Mouse (Mus musculus) heart, adult 2 months (tissue): ENCODE results near the gene Rbm5. TPM values are rescaled to one million over a fixed set of nuclear protein-coding genes. Genes with fewer than 3 reads are reported as not detected.

Source experiments
- DNase-seq, 2 experiments: peaks; one replicate each; pipeline ENCODE4 v3.0.0; 2021
- H3K27ac ChIP-seq: fragments of 200-600 bp; 2 replicates; pipeline ENCODE4 v1.8.1; 2022
- H3K27me3 ChIP-seq: fragments of 200-500 bp; 2 replicates; pipeline ENCODE4 v1.6.1; 2012; ENCODE audit warnings: mild to moderate bottlenecking, low read length, inconsistent platforms, mixed read lengths; ENCODE audit not compliant: control insufficient read depth, insufficient read depth
- H3K36me3 ChIP-seq: fragments of 200-500 bp; 2 replicates; pipeline ENCODE4 v1.6.1; 2012; ENCODE audit warnings: low read length, inconsistent platforms; ENCODE audit not compliant: control insufficient read depth, insufficient read depth
- H3K4me1 ChIP-seq: fragments of 200-500 bp; 2 replicates; pipeline ENCODE4 v1.6.1; 2011; ENCODE audit warnings: low read length; ENCODE audit not compliant: control insufficient read depth, insufficient read depth
- H3K4me3 ChIP-seq: fragments of 200-600 bp; 2 replicates; pipeline ENCODE4 v1.8.1; 2022
- H3K79me2 ChIP-seq: fragments of 200-500 bp; replicated peaks from 2 replicates; pipeline ENCODE4 v1.6.1; 2012; ENCODE audit warnings: mild to moderate bottlenecking, inconsistent platforms, low read length, moderate library complexity, mixed read lengths; ENCODE audit not compliant: control insufficient read depth, insufficient read depth
- H3K9ac ChIP-seq: fragments of 200-500 bp; 2 replicates; pipeline ENCODE4 v1.6.1; 2012; ENCODE audit warnings: low read depth, mild to moderate bottlenecking, control low read depth, inconsistent platforms, low read length, mixed read lengths
- CTCF ChIP-seq: fragments of 200-600 bp; IDR thresholded peaks from 2 replicates; pipeline ENCODE4 v1.8.1; 2022; ENCODE audit warnings: antibody characterized with exemption, mild to moderate bottlenecking, moderate library complexity
- EP300 ChIP-seq: fragments of 200-500 bp; IDR thresholded peaks from 2 replicates; pipeline ENCODE4 v1.6.1; 2011; ENCODE audit warnings: low read depth, low read length, control low read depth; ENCODE audit not compliant: insufficient read depth
- POLR2A ChIP-seq: fragments of 200-500 bp; IDR thresholded peaks from 2 replicates; pipeline ENCODE4 v1.6.1; 2011; ENCODE audit warnings: mild to moderate bottlenecking, low read depth, low read length, control low read depth; ENCODE audit not compliant: insufficient read depth
- WGBS: fragments of 180-500 bp; shearing (Covaris S2); methylation state at CpG from one replicate; pipeline ENCODE4 v1.1.7; 2018; 5-methylcytosine and 5-hydroxymethylcytosine counted together
- intact Hi-C: fragments of 180-260 bp; cut with DNase I; formaldehyde crosslinking; loops from one replicate; pipeline ENCODE4 v1.15.1; 2025
- polyA plus RNA-seq: library from polyadenylated mRNA; depleted of rRNA; stranded (reverse); fragments of >200 nt; gene quantifications from 2 replicates; pipeline ENCODE4 v1.2.3, GENCODE M21; 2012
- total RNA-seq, 2 experiments: library from RNA; stranded (reverse); gene quantifications; 2 replicates each; pipeline ENCODE4 v1.2.3; 2021

Rbm5 gene
- total and polyA plus RNA-seq, 3 experiments, result 38.9 to 54.6 (median 50.5) TPM

DNA sequence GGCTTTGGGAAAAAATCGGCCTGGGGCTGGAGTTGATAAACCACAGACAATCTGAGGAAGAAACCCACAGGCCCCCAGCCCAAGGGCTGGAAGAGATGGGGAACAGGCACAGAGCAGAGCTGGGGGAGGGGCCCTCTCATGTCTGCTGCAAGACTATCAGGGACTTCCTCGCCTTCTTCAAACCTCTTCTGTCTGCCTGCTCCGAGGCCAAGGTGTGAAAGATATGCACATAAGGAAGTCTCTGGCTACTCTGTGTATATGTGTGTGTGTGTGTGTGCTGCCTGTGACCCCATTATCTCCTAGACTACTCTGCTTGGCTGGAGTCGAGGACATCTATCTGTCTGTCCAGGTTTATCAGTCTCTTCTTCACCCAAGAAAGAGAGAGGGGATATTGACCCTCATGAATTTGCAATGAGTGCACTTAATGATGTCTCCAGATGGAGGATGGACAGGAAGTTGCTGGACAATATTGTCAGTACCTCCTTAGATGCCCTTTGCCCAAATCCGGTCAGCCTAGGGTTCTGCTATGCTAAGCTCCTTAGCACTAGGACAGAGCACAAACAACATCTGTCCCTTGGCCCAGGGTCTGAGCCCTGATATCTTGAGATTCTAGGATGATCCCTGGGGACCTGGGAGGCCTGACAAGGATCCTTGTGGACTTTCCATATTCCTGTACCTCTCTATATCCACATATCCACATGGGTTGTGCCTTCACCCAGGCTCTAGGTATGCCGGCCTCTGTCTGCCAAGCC is 41.7 kb downstream of the Rbm5 start:
- Histone ChIP-seq H3K27me3 (no peaks in the 10 kb centered on the region), H3K9ac (no peak overlapping the region), H3K4me1 (peaks cover 13% of the 10 kb centered on the region), H3K36me3 (no peaks in the 10 kb centered on the region), H3K4me3 (no peak overlapping the region), H3K27ac (no peak overlapping the region), H3K79me2 (no peaks in the 10 kb centered on the region)
- TF ChIP-seq POLR2A, result no peak
- TF ChIP-seq EP300, result no peak
- TF ChIP-seq CTCF, result no peak
- DNase-seq, result no peak
- intact Hi-C loops, result no loop called here
- 61% methylated on average over 6 of the region's 6 CpGs for WGBS

- DNase-seq, result no peak
- H3K36me3 ChIP-seq, result no peaks in the 10 kb centered on the region
- H3K4me3 ChIP-seq, result no peak overlapping the region
- intact Hi-C loops, result no loop called here
- no peak overlapping the region for H3K27ac ChIP-seq
- TF ChIP-seq POLR2A (no peak), CTCF (no peak), EP300 (no peak)
- no peak overlapping the region for H3K9ac ChIP-seq
- no peaks in the 10 kb centered on the region for H3K27me3 ChIP-seq
- WGBS, result 66% methylated on average over 3 of the region's 3 CpGs
- H3K79me2 ChIP-seq, result no peaks in the 10 kb centered on the region
- H3K4me1 ChIP-seq, result peaks cover 13% of the 10 kb centered on the region
Measured at GRCm38 (mm10) chr9:107727041-107727440, 43.8 kb downstream of the Rbm5 start.

DNA sequence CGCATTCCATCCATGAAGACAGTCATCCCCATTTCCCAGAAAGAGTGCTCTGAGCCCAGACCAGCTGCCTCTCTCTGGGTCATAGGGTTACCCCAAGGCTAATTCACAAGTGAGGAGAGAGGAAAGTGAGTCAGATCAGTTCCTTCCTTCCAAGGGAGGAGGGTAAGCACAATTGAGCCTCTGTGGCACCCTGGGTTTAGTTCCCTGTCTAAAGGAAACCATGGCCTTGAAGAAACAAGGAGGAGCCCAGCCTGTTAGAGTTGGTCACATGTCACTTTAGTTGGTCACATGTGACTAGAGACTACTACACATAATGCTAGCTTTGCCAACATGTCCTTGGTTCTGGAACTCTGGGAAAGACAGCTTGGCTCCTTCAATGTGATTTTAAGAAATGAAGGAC is 46.0 kb downstream of the Rbm5 start:
- Histone ChIP-seq H3K4me3 (no peak overlapping the region), H3K79me2 (no peaks in the 10 kb centered on the region), H3K36me3 (no peaks in the 10 kb centered on the region), H3K4me1 (peaks cover 13% of the 10 kb centered on the region), H3K27me3 (no peaks in the 10 kb centered on the region), H3K27ac (peak overlapping the region; percentile 72), H3K9ac (no peak overlapping the region)
- WGBS, result 63% methylated on average over 1 of the region's 1 CpGs
- intact Hi-C loops, result no loop called here
- no peak for DNase-seq
- TF ChIP-seq EP300 (no peak), POLR2A (no peak), CTCF (no peak)

- Histone ChIP-seq H3K27ac (peak overlapping the region; percentile 72), H3K36me3 (no peaks in the 10 kb centered on the region), H3K9ac (no peak overlapping the region), H3K27me3 (no peaks in the 10 kb centered on the region), H3K79me2 (no peaks in the 10 kb centered on the region), H3K4me3 (no peak overlapping the region), H3K4me1 (peaks cover 13% of the 10 kb centered on the region)
- no peak for TF ChIP-seq CTCF
- peak; percentile 16; the same call in 1 of the 2 replicates for TF ChIP-seq POLR2A
- TF ChIP-seq EP300, result no peak
- WGBS, result 6% methylated on average over 11 of the region's 11 CpGs
- intact Hi-C loops, result no loop called here
- peak; percentile 49 to 72 for DNase-seq
Measured at GRCm38 (mm10) chr9:107723794-107724531, 46.8 kb downstream of the Rbm5 start.

DNA sequence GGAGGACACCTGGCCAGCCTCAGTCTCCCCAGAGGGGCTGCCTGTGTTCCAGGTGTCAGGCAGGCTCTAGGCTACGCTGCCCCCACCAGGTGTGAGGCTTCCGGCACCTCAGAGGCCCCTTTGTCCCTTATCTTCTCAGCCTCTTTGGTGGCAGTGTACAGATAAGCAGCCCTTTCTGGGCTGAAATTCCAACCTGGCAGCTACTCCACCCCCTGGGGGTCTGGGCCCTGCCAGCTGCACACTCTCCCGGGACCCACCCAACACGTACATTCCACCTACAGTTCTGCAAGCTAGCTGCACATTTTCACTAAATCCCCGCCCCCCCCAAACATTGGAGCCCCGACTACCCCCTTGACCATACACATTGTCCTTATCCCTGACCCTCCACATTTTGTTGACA is 47.5 kb downstream of the Rbm5 start:
- DNase-seq, result no peak
- WGBS, result 45% methylated on average over 6 of the region's 6 CpGs
- Histone ChIP-seq H3K4me1 (peaks cover 13% of the 10 kb centered on the region), H3K79me2 (no peaks in the 10 kb centered on the region), H3K4me3 (no peak overlapping the region), H3K27ac (peak overlapping the region; percentile 72), H3K36me3 (no peaks in the 10 kb centered on the region), H3K9ac (no peak overlapping the region), H3K27me3 (no peaks in the 10 kb centered on the region)
- intact Hi-C loops, result no loop called here
- TF ChIP-seq POLR2A (no peak), EP300 (no peak), CTCF (no peak)

- no peaks in the 10 kb centered on the region for H3K79me2 ChIP-seq
- no peak overlapping the region for H3K9ac ChIP-seq
- intact Hi-C loops, result no loop called here
- H3K36me3 ChIP-seq, result no peaks in the 10 kb centered on the region
- H3K4me3 ChIP-seq, result no peak overlapping the region
- 80% methylated on average over 10 of the region's 10 CpGs for WGBS
- peaks cover 11% of the 10 kb centered on the region for H3K4me1 ChIP-seq
- H3K27ac ChIP-seq, result no peak overlapping the region
- H3K27me3 ChIP-seq, result no peaks in the 10 kb centered on the region
- DNase-seq, result no peak
- TF ChIP-seq CTCF (no peak), EP300 (no peak), POLR2A (no peak)
Measured at GRCm38 (mm10) chr9:107718781-107719540, 51.8 kb downstream of the Rbm5 start.
